Mouse (Mus musculus) midbrain, embryonic 12.5 days (tissue): Measurements from ENCODE around the gene Ydjc. TPM values are rescaled to one million over a fixed set of nuclear protein-coding genes. Genes with fewer than 3 reads are reported as not detected.
"Not testable (repeated sequence)": the region's sequence is repeated elsewhere in the genome, so short reads cannot be mapped to it uniquely, and the experiment has no call there.

Experiments
- ATAC-seq: fragments of 200-750 bp; cut with Nextera tagmentation; 2 replicates; pipeline ENCODE4 v1.8.0; 2017; ENCODE audit warnings: low read depth, moderate TSS enrichment, moderate library complexity; ENCODE audit not compliant: low FRiP score
- H3K27ac ChIP-seq: fragments of 300-500 bp; sonication (generic); replicated peaks from 2 replicates; pipeline ENCODE4 v1.5.1; 2016; ENCODE audit warnings: mild to moderate bottlenecking
- H3K27me3 ChIP-seq: fragments of 300-500 bp; sonication (generic); 2 replicates; pipeline ENCODE4 v1.6.1; 2016; ENCODE audit warnings: mild to moderate bottlenecking
- H3K36me3 ChIP-seq: fragments of 300-500 bp; sonication (generic); 2 replicates; pipeline ENCODE4 v1.6.1; 2016
- H3K4me1 ChIP-seq: fragments of 300-500 bp; sonication (generic); 2 replicates; pipeline ENCODE4 v1.6.1; 2016
- H3K4me2 ChIP-seq: fragments of 300-500 bp; sonication (generic); replicated peaks from 2 replicates; pipeline ENCODE4 v1.6.1; 2016; ENCODE audit warnings: mild to moderate bottlenecking, moderate library complexity
- H3K4me3 ChIP-seq: fragments of 300-500 bp; sonication (generic); 2 replicates; pipeline ENCODE4 v1.5.1; 2016; ENCODE audit warnings: mild to moderate bottlenecking
- H3K9ac ChIP-seq: fragments of 300-500 bp; sonication (generic); replicated peaks from 2 replicates; pipeline ENCODE4 v1.6.1; 2016; ENCODE audit warnings: mild to moderate bottlenecking, moderate library complexity
- H3K9me3 ChIP-seq: fragments of 300-500 bp; sonication (generic); 2 replicates; pipeline ENCODE4 v1.6.1; 2016; ENCODE audit warnings: mild to moderate bottlenecking
- WGBS: fragments of 180-500 bp; shearing (Covaris S2); methylation state at CpG from one replicate; pipeline ENCODE4 v1.1.7; 2016; 5-methylcytosine and 5-hydroxymethylcytosine counted together
- polyA plus RNA-seq: library from polyadenylated mRNA; unstranded; fragments of >200 nt; fragmentation: Nextera tagmentation; extraction: Ambion mirVana; gene quantifications from 2 replicates; pipeline ENCODE4 v1.2.1, GENCODE M21; 2016

Gene Ydjc
- polyA plus RNA-seq, 1 experiment from 2014 or later = 9.6 TPM

- peak overlapping the region; percentile 97 for H3K4me2 ChIP-seq
- no peaks in the 10 kb centered on the region for H3K36me3 ChIP-seq
- H3K4me3 ChIP-seq = peak overlapping the region; percentile 83
- peak overlapping the region; percentile 69 for H3K9ac ChIP-seq
- no peaks in the 10 kb centered on the region for H3K9me3 ChIP-seq
- peak; percentile 87 for ATAC-seq
- peak overlapping the region; percentile 86 for H3K27ac ChIP-seq
- 5% methylated on average over 43 of the region's 43 CpGs for WGBS
- H3K4me1 ChIP-seq = peaks cover 15% of the 10 kb centered on the region
- 0 out of 2 replicates have a peak, but pooled peaks cover 7% of the 10 kb centered on the region for H3K27me3 ChIP-seq
Observed at GRCm38 (mm10) chr16:17131191-17132088, 13.0 kb upstream of the Ydjc start.

GRCm38 (mm10) chr16:17132089-17132905 is 12.1 kb upstream of the Ydjc start, which contains the start of gene Sdf2l1:
Gene Sdf2l1, minus strand, starts transcription at chr16:17132383.
- Histone ChIP-seq H3K36me3 (no peaks in the 10 kb centered on the region), H3K9me3 (no peaks in the 10 kb centered on the region), H3K4me2 (peak within 1 kb of the TSS; percentile 97), H3K9ac (peak within 1 kb of the TSS; percentile 69), H3K27ac (peak within 1 kb of the TSS; percentile 86), H3K4me3 (peak within 1 kb of the TSS; percentile 83), H3K4me1 (peaks cover 15% of the 10 kb centered on the region), H3K27me3 (0 out of 2 replicates have a peak, but pooled peaks cover 7% of the 10 kb centered on the region)
- under 1% methylated on average over 47 of the region's 47 CpGs for WGBS
- peak; percentile 98 for ATAC-seq

- no peaks in the 10 kb centered on the region for H3K9me3 ChIP-seq
- 0 out of 2 replicates have a peak, but pooled peaks have one; percentile 2 for ATAC-seq
- peak overlapping the region; percentile 83 for H3K4me3 ChIP-seq
- no peak overlapping the region for H3K27ac ChIP-seq
- H3K4me2 ChIP-seq = peak overlapping the region; percentile 97
- peak overlapping the region; percentile 43 for H3K9ac ChIP-seq
- 0 out of 2 replicates have a peak, but pooled peaks cover 7% of the 10 kb centered on the region for H3K27me3 ChIP-seq
- 23% methylated on average over 7 of the region's 7 CpGs for WGBS
- H3K36me3 ChIP-seq = no peaks in the 10 kb centered on the region
- H3K4me1 ChIP-seq = peaks cover 15% of the 10 kb centered on the region
Observed at GRCm38 (mm10) chr16:17132906-17133200, 11.6 kb upstream of the Ydjc start.

GRCm38 (mm10) chr16:17137355-17137754 is 7.1 kb upstream of the Ydjc start:
- no peaks in the 10 kb centered on the region for H3K36me3 ChIP-seq
- no peak overlapping the region for H3K27ac ChIP-seq
- H3K4me3 ChIP-seq = no peak overlapping the region
- peaks cover 4% of the 10 kb centered on the region for H3K4me1 ChIP-seq
- H3K27me3 ChIP-seq = no peaks in the 10 kb centered on the region
- no peak overlapping the region for H3K4me2 ChIP-seq
- 87% methylated on average over 15 of the region's 15 CpGs for WGBS
- no peak overlapping the region for H3K9ac ChIP-seq
- no peak for ATAC-seq
- no peaks in the 10 kb centered on the region for H3K9me3 ChIP-seq

GRCm38 (mm10) chr16:17146772-17147235 is 2.4 kb downstream of the Ydjc start, which contains the start of gene Ccdc116:
Gene Ccdc116, minus strand, starts transcription at chr16:17147229.
- Histone ChIP-seq H3K36me3 (peaks cover 5% of the 10 kb centered on the region; the same call in 1 of the 2 replicates), H3K27me3 (peaks cover 20% of the 10 kb centered on the region), H3K27ac (no peak within 1 kb of the TSS), H3K4me1 (peaks cover 12% of the 10 kb centered on the region; the same call in 1 of the 2 replicates), H3K4me3 (peak within 1 kb of the TSS; percentile 54), H3K4me2 (peak within 1 kb of the TSS; percentile 95), H3K9me3 (no peaks in the 10 kb centered on the region), H3K9ac (peak within 1 kb of the TSS; percentile 59)
- peak; percentile 86 for ATAC-seq
- under 1% methylated on average over 34 of the region's 34 CpGs for WGBS

- Histone ChIP-seq H3K4me3 (peak overlapping the region; percentile 54), H3K4me1 (peaks cover 12% of the 10 kb centered on the region; the same call in 1 of the 2 replicates), H3K27me3 (peaks cover 20% of the 10 kb centered on the region), H3K4me2 (peak overlapping the region; percentile 95), H3K9ac (peak overlapping the region; percentile 59), H3K27ac (no peak overlapping the region), H3K9me3 (no peaks in the 10 kb centered on the region), H3K36me3 (peaks cover 11% of the 10 kb centered on the region)
- 1% methylated on average over 41 of the region's 41 CpGs for WGBS
- ATAC-seq = peak; percentile 39
Observed at GRCm38 (mm10) chr16:17147391-17147929, 3.0 kb downstream of the Ydjc start.

GRCm38 (mm10) chr16:17148084-17148483 is 3.7 kb downstream of the Ydjc start:
- Histone ChIP-seq H3K4me2 (peak overlapping the region; percentile 95), H3K9ac (peak overlapping the region; percentile 59), H3K9me3 (no peaks in the 10 kb centered on the region), H3K27ac (no peak overlapping the region), H3K4me3 (peak overlapping the region; percentile 54), H3K27me3 (peaks cover 20% of the 10 kb centered on the region), H3K4me1 (peaks cover 12% of the 10 kb centered on the region; the same call in 1 of the 2 replicates), H3K36me3 (peaks cover 17% of the 10 kb centered on the region)
- ATAC-seq = peak; percentile 3; the same call in 1 of the 2 replicates
- WGBS = 6% methylated on average over 16 of the region's 16 CpGs

GRCm38 (mm10) chr16:17150520-17151258 is 6.3 kb downstream of the Ydjc start:
- Histone ChIP-seq H3K9ac (no peak overlapping the region), H3K36me3 (peaks cover 34% of the 10 kb centered on the region)

GRCm38 (mm10) chr16:17151874-17152273 is 7.5 kb downstream of the Ydjc start:
- no peak overlapping the region for H3K4me2 ChIP-seq
- ATAC-seq = no peak
- H3K27me3 ChIP-seq = peaks cover 20% of the 10 kb centered on the region
- WGBS = 96% methylated on average over 4 of the region's 4 CpGs
- H3K4me3 ChIP-seq = no peak overlapping the region
- peaks cover 41% of the 10 kb centered on the region for H3K36me3 ChIP-seq
- H3K27ac ChIP-seq = no peak overlapping the region
- H3K9me3 ChIP-seq = no peaks in the 10 kb centered on the region
- peaks cover 12% of the 10 kb centered on the region; the same call in 1 of the 2 replicates for H3K4me1 ChIP-seq
- no peak overlapping the region for H3K9ac ChIP-seq

More at GRCm38 (mm10) chr16:17150520-17151258, 6.3 kb downstream of the Ydjc start:
- peaks cover 20% of the 10 kb centered on the region for H3K27me3 ChIP-seq
- H3K9me3 ChIP-seq = no peaks in the 10 kb centered on the region
- 85% methylated on average over 7 of the region's 7 CpGs for WGBS
- H3K4me2 ChIP-seq = no peak overlapping the region
- H3K27ac ChIP-seq = no peak overlapping the region
- peaks cover 12% of the 10 kb centered on the region; the same call in 1 of the 2 replicates for H3K4me1 ChIP-seq
- no peak overlapping the region for H3K4me3 ChIP-seq
- no peak for ATAC-seq

- Histone ChIP-seq H3K9me3 (no peaks in the 10 kb centered on the region), H3K4me3 (no peak overlapping the region), H3K36me3 (peaks cover 61% of the 10 kb centered on the region), H3K4me1 (no peaks in the 10 kb centered on the region), H3K9ac (no peak overlapping the region), H3K4me2 (no peak overlapping the region), H3K27ac (no peak overlapping the region), H3K27me3 (no peaks in the 10 kb centered on the region)
- ATAC-seq = no peak
- WGBS = 93% methylated on average over 2 of the region's 2 CpGs
Observed at GRCm38 (mm10) chr16:17154346-17154745, 9.9 kb downstream of the Ydjc start.

- not testable (repeated sequence) for H3K27me3 ChIP-seq, H3K9ac ChIP-seq, H3K4me3 ChIP-seq, H3K9me3 ChIP-seq, ATAC-seq, H3K4me1 ChIP-seq, H3K4me2 ChIP-seq, H3K27ac ChIP-seq
- peaks cover 37% of the 10 kb centered on the region for H3K36me3 ChIP-seq
- 95% methylated on average over 1 of the region's 1 CpGs for WGBS
Observed at GRCm38 (mm10) chr16:17165478-17165877, 21.1 kb downstream of the Ydjc start.
